Mouse (Mus musculus): ENCODE data around the gene Sppl2b.

GRCm38 (mm10) chr10:80901409-80902272, 46.6 kb downstream of the Sppl2b start:
- no peak for TF ChIP-seq POLR2A (IDR thresholded peaks at IDR 0.05; ENCODE audit: borderline replicate concordance, insufficient read depth, low read length)
- no peak for TF ChIP-seq CTCF (IDR thresholded peaks at IDR 0.05; ENCODE audit: borderline replicate concordance, insufficient read depth, low read depth, low read length)

Measured in cerebellum, adult 2 months (tissue).